ENCODE assay signal across 9 mouse cellular contexts in genomic region chr2:38536331-38536731, GRCm38 (mm10). TPM values are rescaled to one million over a fixed set of nuclear protein-coding genes. Genes with fewer than 3 reads are reported as not detected.
DNase-seq lines count a peak whose midpoint lies in the region; ATAC-seq and TF ChIP-seq lines count a peak whose summit lies in the region.
"Had no signal": no experiment of that assay in that cellular context is flagged by ENCODE, and none has a peak within 500 bp of the region (broad histone marks: within the 10 kb centered on the region; RNA-seq: fewer than 3 reads in every experiment).

No protein-coding gene starts in this region.

- peak; percentile 56 for ATAC-seq in cerebellum, adult (ENCODE audit: insufficient number of reproducible peaks, low FRiP score, low TSS enrichment)
- no peak for ATAC-seq in heart, postnatal 0 days (ENCODE audit: insufficient read depth, low read depth)
- no peak; the same call in 1 of the 2 replicates for ATAC-seq in neural tube, embryonic 13.5 days (ENCODE audit: low read depth)

- TF ChIP-seq EP300 in heart, postnatal 0 days (IDR thresholded peaks at IDR 0.05; ENCODE audit: low read depth): no peak

- H3K4me1 ChIP-seq in heart, postnatal 0 days (ENCODE audit: control insufficient read depth, insufficient read depth): peaks cover 59% of the 10 kb centered on the region
- H3K4me1 ChIP-seq in limb, embryonic 10.5 days: peaks cover 61% of the 10 kb centered on the region
- H3K4me1 ChIP-seq in neural tube, embryonic 13.5 days (replicated peaks): peaks cover 88% of the 10 kb centered on the region

- H3K27ac ChIP-seq in heart, postnatal 0 days (ENCODE audit: low read depth): 0 out of 2 replicates have a peak overlapping the region, but pooled peaks have one; percentile 36
- H3K27ac ChIP-seq in limb, embryonic 10.5 days: 0 out of 2 replicates have a peak overlapping the region, but pooled peaks have one; percentile 21
- H3K27ac ChIP-seq in neural tube, embryonic 13.5 days (replicated peaks): no peak overlapping the region
- H3K27ac ChIP-seq: heart, adult 2 months had no signal

- no peak overlapping the region for H3K9ac ChIP-seq in heart, postnatal 0 days (replicated peaks; ENCODE audit: low read depth, low read length)
- peak overlapping the region; percentile 17; the same call in 1 of the 2 replicates for H3K9ac ChIP-seq in neural tube, embryonic 13.5 days

- H3K4me3 ChIP-seq in heart, postnatal 0 days (ENCODE audit: low read depth, low read length): no peak overlapping the region
- no peak overlapping the region for H3K4me3 ChIP-seq in limb, embryonic 10.5 days
- H3K4me3 ChIP-seq in neural tube, embryonic 13.5 days: no peak overlapping the region
- H3K4me3 ChIP-seq: heart, adult 2 months had no signal

- H3K9me3 ChIP-seq in heart, postnatal 0 days (replicated peaks; ENCODE audit: control insufficient read depth, low read length): no peaks in the 10 kb centered on the region
- H3K9me3 ChIP-seq in limb, embryonic 10.5 days (replicated peaks): no peaks in the 10 kb centered on the region
- H3K9me3 ChIP-seq in neural tube, embryonic 13.5 days: no peaks in the 10 kb centered on the region

- WGBS in heart, postnatal 0 days: 39% methylated on average over 8 of the region's 8 CpGs
- 73% methylated on average over 8 of the region's 8 CpGs for WGBS in limb, embryonic 10.5 days
- WGBS in neural tube, embryonic 13.5 days: 71% methylated on average over 8 of the region's 8 CpGs

- no peak for DNase-seq in cerebellum, postnatal 4 days (ENCODE audit: low spot score in 2 of 2)
- peak; percentile 55 for DNase-seq in urinary bladder, postnatal 14 days (ENCODE audit: low spot score)
- DNase-seq in urinary bladder, postnatal 25 days (ENCODE audit: low spot score): no peak
- no peak for DNase-seq in heart, postnatal 0 days (ENCODE audit: low spot score)
- no peak for DNase-seq in limb, embryonic 10.5 days (ENCODE audit: low spot score)
- DNase-seq in ovary, adult 18-20 months (ENCODE audit: low spot score): no peak

- TF ChIP-seq CTCF in heart, postnatal 0 days (IDR thresholded peaks at IDR 0.05; ENCODE audit: low read depth): no peak

- no peaks in the 10 kb centered on the region for H3K27me3 ChIP-seq in heart, postnatal 0 days (ENCODE audit: control insufficient read depth, insufficient read depth, low read length)
- no peaks in the 10 kb centered on the region for H3K27me3 ChIP-seq in limb, embryonic 10.5 days (ENCODE audit: low read depth, poor library complexity, severe bottlenecking)
- no peaks in the 10 kb centered on the region for H3K27me3 ChIP-seq in neural tube, embryonic 13.5 days

- no peak overlapping the region for H3K4me2 ChIP-seq in heart, postnatal 0 days (ENCODE audit: low read depth, low read length)
- no peak overlapping the region for H3K4me2 ChIP-seq in neural tube, embryonic 13.5 days

- H3K36me3 ChIP-seq in heart, postnatal 0 days (replicated peaks; ENCODE audit: control insufficient read depth, insufficient read depth, low read length): no peaks in the 10 kb centered on the region
- H3K36me3 ChIP-seq in limb, embryonic 10.5 days: no peaks in the 10 kb centered on the region
- no peaks in the 10 kb centered on the region for H3K36me3 ChIP-seq in neural tube, embryonic 13.5 days

RNA-seq across cellular contexts. Expression of gene Nek6, which starts 24.9 kb away (rescaled TPM):
- 12.3 and 18.1 TPM in 2 replicates for total RNA-seq in heart, postnatal 0 days (2014; rRNA removed; ENCODE audit: low replicate concordance)
- polyA plus RNA-seq in heart, postnatal 0 days (2015; fragmentation: Nextera tagmentation; extraction: Ambion mirVana): 25.5 and 26.5 TPM in 2 replicates
- 67.5 and 83.4 TPM in 2 replicates for polyA plus RNA-seq in limb, embryonic 10.5 days (2016; fragmentation: Nextera tagmentation; extraction: Ambion mirVana)
- polyA plus RNA-seq in neural tube, embryonic 13.5 days (2015; fragmentation: Nextera tagmentation; extraction: Ambion mirVana): 58.8 and 60.5 TPM in 2 replicates
